Mouse (Mus musculus): ENCODE data around the gene Capn13. TPM values are rescaled to one million over a fixed set of nuclear protein-coding genes. Genes with fewer than 3 reads are reported as not detected.

Gene Capn13
- polyA plus RNA-seq, 1 experiment from 2014 or later: not detected

DNA sequence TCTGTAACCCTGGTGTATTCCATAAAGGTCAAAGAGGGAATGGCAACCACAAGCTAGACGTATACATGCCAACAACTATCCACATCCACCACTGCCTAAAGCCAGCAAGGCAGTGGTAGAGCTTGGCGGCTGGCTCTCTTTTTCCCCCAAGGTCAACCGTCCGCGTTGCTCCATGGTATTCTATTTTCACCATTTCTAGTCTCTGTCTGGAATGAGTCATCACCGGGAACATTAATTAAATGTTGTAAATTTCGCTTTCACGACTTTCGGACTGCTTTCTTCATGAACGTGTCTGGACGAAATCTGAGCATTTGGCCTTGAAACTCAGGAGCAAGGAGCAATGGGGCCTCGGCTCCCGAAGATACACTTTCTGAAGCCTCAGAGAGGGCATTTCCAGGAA, 85.9 kb downstream of the Capn13 start:
- Histone ChIP-seq H3K9me3 (replicated peaks; ENCODE audit: control insufficient read depth, low read length) (no peaks in the 10 kb centered on the region), H3K4me2 (ENCODE audit: low read length) (no peak overlapping the region), H3K27me3 (replicated peaks; ENCODE audit: control insufficient read depth, insufficient read depth, low read length) (no peaks in the 10 kb centered on the region), H3K4me1 (ENCODE audit: control insufficient read depth, insufficient read depth, low read length) (no peaks in the 10 kb centered on the region), H3K27ac (ENCODE audit: low read depth, low read length) (no peak overlapping the region), H3K9ac (ENCODE audit: low read length) (no peak overlapping the region), H3K4me3 (ENCODE audit: low read depth, low read length) (no peak overlapping the region), H3K36me3 (ENCODE audit: control insufficient read depth, insufficient read depth, low read length) (no peaks in the 10 kb centered on the region)
- ATAC-seq: no peak
- WGBS: 93% methylated on average over 13 of the region's 13 CpGs
- no peak for DNase-seq (ENCODE audit: low spot score)

- H3K9me3 ChIP-seq (replicated peaks; ENCODE audit: control insufficient read depth, low read length): no peaks in the 10 kb centered on the region
- DNase-seq (ENCODE audit: low spot score) (no peak), ATAC-seq (no peak)
- no peak overlapping the region for H3K4me3 ChIP-seq (ENCODE audit: low read depth, low read length)
- no peak overlapping the region for H3K9ac ChIP-seq (ENCODE audit: low read length)
- H3K27me3 ChIP-seq (replicated peaks; ENCODE audit: control insufficient read depth, insufficient read depth, low read length): no peaks in the 10 kb centered on the region
- no peak overlapping the region for H3K27ac ChIP-seq (ENCODE audit: low read depth, low read length)
- H3K4me2 ChIP-seq (ENCODE audit: low read length): no peak overlapping the region
- no peaks in the 10 kb centered on the region for H3K36me3 ChIP-seq (ENCODE audit: control insufficient read depth, insufficient read depth, low read length)
- WGBS: 90% methylated on average over 5 of the region's 5 CpGs
- no peaks in the 10 kb centered on the region for H3K4me1 ChIP-seq (ENCODE audit: control insufficient read depth, insufficient read depth, low read length)
Observed at GRCm38 (mm10) chr17:73311491-73311890, 89.2 kb downstream of the Capn13 start.

DNA sequence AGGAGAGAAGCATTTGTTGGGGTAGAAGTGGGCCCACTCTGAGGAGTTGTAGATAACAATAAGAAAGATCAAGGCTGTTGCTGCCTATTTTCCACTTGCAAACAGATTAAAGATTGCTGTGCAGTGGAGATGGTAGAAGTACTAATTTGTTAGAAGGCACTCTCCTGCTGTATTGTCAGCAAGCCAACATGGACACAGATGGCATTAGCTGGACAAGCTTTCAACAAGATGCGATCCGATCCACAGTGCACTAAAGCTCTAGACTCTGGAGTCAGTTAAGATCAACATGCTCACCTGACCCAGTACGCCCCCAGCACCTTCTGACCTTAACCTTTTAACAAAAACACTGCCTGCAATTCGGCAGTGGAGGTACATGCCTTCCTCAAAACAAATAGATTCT, 92.0 kb downstream of the Capn13 start:
- H3K4me3 ChIP-seq (ENCODE audit: low read depth, low read length): no peak overlapping the region
- no peak overlapping the region for H3K27ac ChIP-seq (ENCODE audit: low read depth, low read length)
- H3K27me3 ChIP-seq (replicated peaks; ENCODE audit: control insufficient read depth, insufficient read depth, low read length): no peaks in the 10 kb centered on the region
- no peak overlapping the region for H3K4me2 ChIP-seq (ENCODE audit: low read length)
- H3K9me3 ChIP-seq (replicated peaks; ENCODE audit: control insufficient read depth, low read length): no peaks in the 10 kb centered on the region
- no peak for ATAC-seq
- no peaks in the 10 kb centered on the region for H3K36me3 ChIP-seq (ENCODE audit: control insufficient read depth, insufficient read depth, low read length)
- no peak overlapping the region for H3K9ac ChIP-seq (ENCODE audit: low read length)
- no peak for DNase-seq (ENCODE audit: low spot score)
- no peaks in the 10 kb centered on the region for H3K4me1 ChIP-seq (ENCODE audit: control insufficient read depth, insufficient read depth, low read length)
- WGBS: 91% methylated on average over 4 of the region's 4 CpGs

GRCm38 (mm10) chr17:73306626-73307025, 94.0 kb downstream of the Capn13 start:
- Histone ChIP-seq H3K9ac (ENCODE audit: low read length) (no peak overlapping the region), H3K9me3 (replicated peaks; ENCODE audit: control insufficient read depth, low read length) (no peaks in the 10 kb centered on the region), H3K4me3 (ENCODE audit: low read depth, low read length) (no peak overlapping the region), H3K4me2 (ENCODE audit: low read length) (no peak overlapping the region), H3K27ac (ENCODE audit: low read depth, low read length) (no peak overlapping the region), H3K4me1 (ENCODE audit: control insufficient read depth, insufficient read depth, low read length) (no peaks in the 10 kb centered on the region), H3K36me3 (ENCODE audit: control insufficient read depth, insufficient read depth, low read length) (no peaks in the 10 kb centered on the region), H3K27me3 (replicated peaks; ENCODE audit: control insufficient read depth, insufficient read depth, low read length) (no peaks in the 10 kb centered on the region)
- WGBS: 65% methylated on average over 7 of the region's 7 CpGs
- ATAC-seq: no peak
- no peak for DNase-seq (ENCODE audit: low spot score)

GRCm38 (mm10) chr17:73305622-73306021, 95.0 kb downstream of the Capn13 start:
- no peak overlapping the region for H3K27ac ChIP-seq (ENCODE audit: low read depth, low read length)
- no peaks in the 10 kb centered on the region for H3K36me3 ChIP-seq (ENCODE audit: control insufficient read depth, insufficient read depth, low read length)
- DNase-seq (ENCODE audit: low spot score) (peak; percentile 90), ATAC-seq (peak; percentile 30; the same call in 1 of the 2 replicates)
- 53% methylated on average over 9 of the region's 9 CpGs for WGBS
- H3K4me3 ChIP-seq (ENCODE audit: low read depth, low read length): no peak overlapping the region
- no peaks in the 10 kb centered on the region for H3K27me3 ChIP-seq (replicated peaks; ENCODE audit: control insufficient read depth, insufficient read depth, low read length)
- no peak overlapping the region for H3K4me2 ChIP-seq (ENCODE audit: low read length)
- no peaks in the 10 kb centered on the region for H3K4me1 ChIP-seq (ENCODE audit: control insufficient read depth, insufficient read depth, low read length)
- no peaks in the 10 kb centered on the region for H3K9me3 ChIP-seq (replicated peaks; ENCODE audit: control insufficient read depth, low read length)
- no peak overlapping the region for H3K9ac ChIP-seq (ENCODE audit: low read length)

- H3K27me3 ChIP-seq (replicated peaks; ENCODE audit: control insufficient read depth, insufficient read depth, low read length): no peaks in the 10 kb centered on the region
- 76% methylated on average over 19 of the region's 19 CpGs for WGBS
- no peak overlapping the region for H3K4me2 ChIP-seq (ENCODE audit: low read length)
- no peak for DNase-seq (ENCODE audit: low spot score)
- no peaks in the 10 kb centered on the region for H3K9me3 ChIP-seq (replicated peaks; ENCODE audit: control insufficient read depth, low read length)
- H3K27ac ChIP-seq (ENCODE audit: low read depth, low read length): no peak overlapping the region
- H3K9ac ChIP-seq (ENCODE audit: low read length): no peak overlapping the region
- no peak for ATAC-seq
- H3K36me3 ChIP-seq (ENCODE audit: control insufficient read depth, insufficient read depth, low read length): no peaks in the 10 kb centered on the region
- H3K4me1 ChIP-seq (ENCODE audit: control insufficient read depth, insufficient read depth, low read length): no peaks in the 10 kb centered on the region
- no peak overlapping the region for H3K4me3 ChIP-seq (ENCODE audit: low read depth, low read length)
Observed at GRCm38 (mm10) chr17:73304086-73304812, 96.4 kb downstream of the Capn13 start.

DNA sequence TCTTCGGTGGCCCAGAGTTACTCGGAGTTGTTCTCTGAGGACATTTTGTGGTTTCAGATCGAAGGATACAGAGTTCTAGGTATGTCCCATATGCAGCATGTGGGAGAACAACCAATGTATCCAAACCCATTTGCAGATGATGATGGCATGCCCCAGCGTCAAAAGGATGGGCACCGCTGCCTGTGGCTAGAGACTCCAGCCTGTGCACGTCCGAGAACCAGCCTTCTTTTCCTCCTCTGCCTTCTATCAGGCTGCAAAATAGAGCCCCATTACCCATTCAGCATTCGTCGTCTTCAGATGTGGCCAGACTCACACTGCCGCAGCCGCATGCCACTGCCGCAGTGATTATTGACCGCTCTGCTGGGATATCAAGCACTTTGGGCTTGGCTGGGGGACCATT, 97.0 kb downstream of the Capn13 start:
- no peak overlapping the region for H3K4me3 ChIP-seq (ENCODE audit: low read depth, low read length)
- 75% methylated on average over 13 of the region's 13 CpGs for WGBS
- H3K27ac ChIP-seq (ENCODE audit: low read depth, low read length): no peak overlapping the region
- ATAC-seq (no peak), DNase-seq (ENCODE audit: low spot score) (no peak)
- no peaks in the 10 kb centered on the region for H3K36me3 ChIP-seq (ENCODE audit: control insufficient read depth, insufficient read depth, low read length)
- H3K4me2 ChIP-seq (ENCODE audit: low read length): no peak overlapping the region
- H3K27me3 ChIP-seq (replicated peaks; ENCODE audit: control insufficient read depth, insufficient read depth, low read length): no peaks in the 10 kb centered on the region
- no peaks in the 10 kb centered on the region for H3K9me3 ChIP-seq (replicated peaks; ENCODE audit: control insufficient read depth, low read length)
- no peak overlapping the region for H3K9ac ChIP-seq (ENCODE audit: low read length)
- no peaks in the 10 kb centered on the region for H3K4me1 ChIP-seq (ENCODE audit: control insufficient read depth, insufficient read depth, low read length)

DNA sequence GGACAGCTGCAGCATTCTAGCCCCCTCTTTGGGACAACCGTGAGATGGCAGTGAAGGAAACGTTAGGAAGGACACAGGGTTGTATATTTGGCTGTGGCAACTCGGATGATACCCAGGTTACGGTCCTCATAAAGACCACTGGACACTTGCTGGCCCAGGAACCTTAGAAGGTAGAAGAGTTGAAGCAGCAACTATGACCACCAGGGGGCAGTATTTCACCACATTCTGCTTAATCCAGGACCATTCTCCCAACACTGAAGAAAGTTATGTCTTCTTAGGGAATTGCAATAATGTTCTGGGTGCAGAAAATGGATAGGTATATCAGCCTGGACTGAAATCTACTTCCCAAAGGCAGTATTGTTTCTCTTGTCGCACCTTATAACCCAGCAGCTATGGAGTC, 97.4 kb downstream of the Capn13 start:
- H3K4me1 ChIP-seq (ENCODE audit: control insufficient read depth, insufficient read depth, low read length): no peaks in the 10 kb centered on the region
- no peaks in the 10 kb centered on the region for H3K36me3 ChIP-seq (ENCODE audit: control insufficient read depth, insufficient read depth, low read length)
- no peaks in the 10 kb centered on the region for H3K27me3 ChIP-seq (replicated peaks; ENCODE audit: control insufficient read depth, insufficient read depth, low read length)
- no peak overlapping the region for H3K4me2 ChIP-seq (ENCODE audit: low read length)
- 30% methylated on average over 5 of the region's 5 CpGs for WGBS
- no peaks in the 10 kb centered on the region for H3K9me3 ChIP-seq (replicated peaks; ENCODE audit: control insufficient read depth, low read length)
- DNase-seq (ENCODE audit: low spot score): peak; percentile 87
- H3K4me3 ChIP-seq (ENCODE audit: low read depth, low read length): no peak overlapping the region
- ATAC-seq: 0 out of 2 replicates have a peak, but pooled peaks have one; percentile 38
- H3K9ac ChIP-seq (ENCODE audit: low read length): no peak overlapping the region
- H3K27ac ChIP-seq (ENCODE audit: low read depth, low read length): no peak overlapping the region

GRCm38 (mm10) chr17:73302104-73302503, 98.6 kb downstream of the Capn13 start:
- no peak overlapping the region for H3K4me2 ChIP-seq (ENCODE audit: low read length)
- H3K4me3 ChIP-seq (ENCODE audit: low read depth, low read length): no peak overlapping the region
- H3K36me3 ChIP-seq (ENCODE audit: control insufficient read depth, insufficient read depth, low read length): no peaks in the 10 kb centered on the region
- ATAC-seq: peak; percentile 80
- no peaks in the 10 kb centered on the region for H3K27me3 ChIP-seq (replicated peaks; ENCODE audit: control insufficient read depth, insufficient read depth, low read length)
- no peaks in the 10 kb centered on the region for H3K9me3 ChIP-seq (replicated peaks; ENCODE audit: control insufficient read depth, low read length)
- no peak overlapping the region for H3K27ac ChIP-seq (ENCODE audit: low read depth, low read length)
- H3K4me1 ChIP-seq (ENCODE audit: control insufficient read depth, insufficient read depth, low read length): no peaks in the 10 kb centered on the region
- peak; percentile 85 for DNase-seq (ENCODE audit: low spot score)
- H3K9ac ChIP-seq (ENCODE audit: low read length): no peak overlapping the region
- WGBS: 5% methylated on average over 10 of the region's 10 CpGs

All from forebrain, embryonic 14.5 days (tissue).